Mouse (Mus musculus) MEL (cell line): ENCODE measurements around the gene Mmel1.

Source experiments
- CTCF ChIP-seq, 3 experiments: IDR thresholded peaks in 2 of 3; conservative IDR thresholded peaks in 1 of 3; 2 replicates each; pipeline ENCODE4 v1.5.1; 2011 to 2012; ENCODE audit warnings: low read length in 3 of 3, low read depth in 2 of 3, mild to moderate bottlenecking in 2 of 3, improper control_type of control experiment in 1 of 3, inconsistent platforms in 1 of 3, mixed read lengths in 1 of 3, moderate library complexity in 1 of 3; ENCODE audit not compliant: control insufficient read depth in 1 of 3, insufficient read depth in 1 of 3, poor library complexity in 1 of 3, severe bottlenecking in 1 of 3
- E2F4 ChIP-seq: IDR thresholded peaks from 2 replicates; pipeline ENCODE4 v1.6.1; 2011; ENCODE audit warnings: low read depth, low read length, improper control_type of control experiment, borderline replicate concordance
- GATA1 ChIP-seq: IDR thresholded peaks from 2 replicates; pipeline ENCODE4 v1.6.1; 2011; ENCODE audit warnings: low read depth, low read length, improper control_type of control experiment
- MAX ChIP-seq: IDR thresholded peaks from 2 replicates; pipeline ENCODE4 v1.6.1; 2011; ENCODE audit warnings: low read length, improper control_type of control experiment
- NELFE ChIP-seq: IDR thresholded peaks from 2 replicates; pipeline ENCODE4 v1.6.1; 2011; ENCODE audit warnings: low read depth, low read length, improper control_type of control experiment
- NRF1 ChIP-seq: IDR thresholded peaks from 2 replicates; pipeline ENCODE4 v1.6.1; 2014; ENCODE audit warnings: low read depth, mild to moderate bottlenecking, inconsistent platforms, low read length, improper control_type of control experiment, moderate library complexity; ENCODE audit not compliant: poor library complexity, insufficient read depth, severe bottlenecking
- POLR2A ChIP-seq, 2 experiments: IDR thresholded peaks; 2 replicates each; pipeline ENCODE4 v1.6.1; 2011 to 2012; ENCODE audit warnings: low read length in 2 of 2, mild to moderate bottlenecking in 2 of 2, control low read depth in 1 of 2, improper control_type of control experiment in 1 of 2, low read depth in 1 of 2, moderate library complexity in 1 of 2; ENCODE audit not compliant: control insufficient read depth in 1 of 2, insufficient read depth in 1 of 2, poor library complexity in 1 of 2
- POLR2AphosphoS5 ChIP-seq: IDR thresholded peaks from 2 replicates; pipeline ENCODE4 v1.6.1; 2012; ENCODE audit warnings: low read depth, borderline replicate concordance, mild to moderate bottlenecking, inconsistent platforms, low read length, moderate library complexity, mixed read lengths
- RAD21 ChIP-seq: IDR thresholded peaks from 2 replicates; pipeline ENCODE4 v1.6.1; 2011; ENCODE audit warnings: mild to moderate bottlenecking, low read depth, low read length, improper control_type of control experiment
- SIN3A ChIP-seq: IDR thresholded peaks from 2 replicates; pipeline ENCODE4 v1.6.1; 2012; ENCODE audit warnings: low read length, improper control_type of control experiment, inconsistent platforms
- USF1 ChIP-seq: IDR thresholded peaks from 2 replicates; pipeline ENCODE4 v1.6.1; 2014; ENCODE audit warnings: low read depth, mild to moderate bottlenecking, inconsistent platforms, low read length, improper control_type of control experiment, moderate library complexity
- ZKSCAN1 ChIP-seq: IDR thresholded peaks from 2 replicates; pipeline ENCODE4 v1.6.1; 2012; ENCODE audit warnings: low read depth, mild to moderate bottlenecking, inconsistent platforms, low read length, improper control_type of control experiment, moderate library complexity
- ZNF384 ChIP-seq: IDR thresholded peaks from 2 replicates; pipeline ENCODE4 v1.6.1; 2012; ENCODE audit warnings: low read depth, mild to moderate bottlenecking, inconsistent platforms, low read length, improper control_type of control experiment

DNA sequence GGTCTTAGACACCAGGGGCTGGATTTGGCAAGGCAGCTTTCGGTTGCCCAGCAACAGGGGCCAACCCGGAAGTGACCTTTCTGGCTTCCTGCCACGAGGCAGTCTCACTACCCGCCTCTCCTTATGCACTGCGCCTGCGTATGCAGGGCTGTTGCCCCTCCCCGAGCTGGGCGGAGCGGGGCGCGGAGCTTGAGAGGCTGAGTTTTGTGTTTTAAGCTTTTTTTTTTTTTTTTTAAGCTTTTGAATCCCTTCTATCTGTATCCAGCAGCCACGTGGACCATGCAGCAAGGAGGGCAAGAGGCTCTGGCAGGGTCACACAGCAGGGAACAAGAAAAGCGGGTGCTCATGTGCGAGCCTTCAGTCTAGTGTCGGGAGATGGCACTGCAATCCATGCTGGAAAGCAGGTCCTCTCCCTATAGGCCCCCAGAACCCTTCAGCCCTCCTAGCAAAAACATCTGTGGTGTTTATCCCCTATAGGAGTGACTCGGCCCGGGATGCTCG is 5.1 kb upstream of the Mmel1 start:
- TF ChIP-seq CTCF (IDR thresholded peaks at IDR 0.05 in 2 of 3, conservative IDR thresholded peaks at IDR 0.05 in 1 of 3; ENCODE audit: control insufficient read depth in 1 of 3, insufficient read depth in 1 of 3, low read depth in 2 of 3, low read length in 3 of 3, poor library complexity in 1 of 3, severe bottlenecking in 1 of 3) = no peak
- peak; percentile 80 for TF ChIP-seq NRF1
- TF ChIP-seq MAX = peak; percentile 77; the same call in 1 of the 2 replicates
- TF ChIP-seq ZKSCAN1 = no peak
- peak in 1 of 2 experiments; percentile 43; a peak in 1 of 4 replicates for TF ChIP-seq POLR2A (IDR thresholded peaks at IDR 0.05; ENCODE audit: control insufficient read depth in 1 of 2, insufficient read depth in 1 of 2, low read depth in 1 of 2, low read length in 2 of 2, poor library complexity in 1 of 2)
- peak; percentile 51 for TF ChIP-seq SIN3A
- no peak for TF ChIP-seq POLR2AphosphoS5
- TF ChIP-seq USF1 = peak; percentile 43; the same call in 1 of the 2 replicates
- TF ChIP-seq NELFE = peak; percentile 38
- TF ChIP-seq RAD21 = no peak
- peak; percentile 88 for TF ChIP-seq ZNF384
- TF ChIP-seq E2F4 = no peak
- no peak for TF ChIP-seq GATA1
